Mouse (Mus musculus): ENCODE results near the gene Mrc2.
A peak's percentile ranks its signal among the peaks of the same experiment; 100 is the strongest.

Mrc2 gene

DNA sequence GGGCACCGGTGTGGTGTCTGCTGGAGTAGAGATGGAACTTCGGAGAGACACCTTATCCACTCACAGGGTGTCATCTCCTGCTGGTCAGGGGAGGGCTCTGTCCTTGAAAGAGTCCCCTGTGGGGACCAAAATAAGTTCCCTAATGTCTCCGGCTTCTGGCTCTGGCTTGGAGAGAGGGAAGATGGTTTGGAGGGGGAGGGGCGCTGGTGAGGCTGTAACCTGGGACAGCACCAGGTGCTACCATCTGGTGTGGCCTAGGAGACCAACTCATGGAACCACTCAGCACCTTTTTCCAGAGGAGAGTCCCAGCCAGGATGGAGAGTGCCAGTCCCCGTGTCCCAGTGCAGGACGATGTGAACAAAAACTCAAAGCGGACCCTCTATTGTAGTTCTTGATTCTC lies 58.2 kb downstream of the Mrc2 start:
- DNase-seq (ENCODE audit: low spot score in 2 of 2), result no peak

GRCm38 (mm10) chr11:105352152-105352551 lies 59.7 kb downstream of the Mrc2 start:
- no peak for DNase-seq (ENCODE audit: low spot score in 2 of 2)

- peak; percentile 64 for DNase-seq (ENCODE audit: low spot score in 2 of 2)
These were observed 60.8 kb downstream of the Mrc2 start for GRCm38 (mm10) chr11:105352954-105353890.

DNA sequence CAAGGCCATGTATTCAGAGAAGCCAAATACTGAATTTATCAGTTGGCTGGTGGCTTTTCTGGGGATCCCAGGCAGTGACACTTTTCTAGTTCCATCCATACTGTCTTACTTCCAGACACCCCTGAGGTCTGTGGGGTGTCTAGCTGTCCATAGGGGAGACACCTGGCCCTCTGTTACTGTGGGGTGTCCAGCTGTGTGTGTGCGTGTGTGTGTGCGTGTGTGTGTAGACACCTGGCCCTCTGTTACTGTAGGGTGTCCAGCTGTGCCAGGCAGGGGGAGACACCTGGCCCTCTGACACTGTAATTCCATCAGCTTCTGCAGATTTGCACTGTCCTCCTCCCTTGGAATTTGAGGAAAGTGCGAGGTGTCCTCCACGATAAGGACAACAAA lies 61.4 kb downstream of the Mrc2 start:
- no peak for DNase-seq (ENCODE audit: low spot score in 2 of 2)

- DNase-seq (ENCODE audit: low spot score in 2 of 2), result no peak
These were observed 63.9 kb downstream of the Mrc2 start for GRCm38 (mm10) chr11:105356301-105356700.

DNA sequence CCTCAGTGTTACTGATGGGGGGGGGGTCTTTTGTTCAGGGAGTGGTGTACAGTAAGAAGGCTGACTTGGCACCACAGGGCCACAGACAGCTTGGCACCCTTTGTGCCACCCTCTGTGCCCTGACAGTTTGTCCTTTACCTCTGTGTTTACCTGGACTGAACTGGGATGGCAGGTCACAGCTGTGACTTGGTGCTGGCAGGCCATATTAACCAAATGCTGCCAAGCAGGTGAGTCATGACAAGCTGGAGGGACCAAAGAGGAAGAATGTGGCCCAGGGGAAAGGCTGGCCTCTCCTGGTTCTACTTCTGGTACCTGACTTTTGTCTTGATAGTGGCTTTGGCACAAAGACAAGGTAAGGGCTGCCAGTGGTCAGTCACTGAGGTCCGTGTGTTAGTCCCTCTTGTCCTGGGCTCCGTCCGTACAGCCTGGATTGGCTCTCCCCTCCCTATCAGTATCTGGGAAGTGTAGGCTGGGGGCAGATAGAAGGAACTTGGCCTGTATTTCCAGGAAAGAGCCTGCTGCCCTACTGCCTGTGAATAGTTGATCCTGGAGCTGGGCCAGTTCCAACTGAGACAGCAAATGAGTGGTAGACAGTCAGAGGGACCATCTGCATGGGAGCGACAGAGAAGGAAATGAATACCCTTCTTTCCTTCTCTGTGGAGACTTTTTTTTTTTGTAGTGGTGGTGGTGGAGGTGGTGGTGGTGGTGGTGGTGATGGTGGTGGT lies 69.8 kb downstream of the Mrc2 start:
- DNase-seq (ENCODE audit: low spot score in 2 of 2), result peak in 1 of 2 experiments; percentile 34

GRCm38 (mm10) chr11:105362946-105363597 lies 70.6 kb downstream of the Mrc2 start:
- peak; percentile 60 to 83 for DNase-seq (ENCODE audit: low spot score in 2 of 2)

DNA sequence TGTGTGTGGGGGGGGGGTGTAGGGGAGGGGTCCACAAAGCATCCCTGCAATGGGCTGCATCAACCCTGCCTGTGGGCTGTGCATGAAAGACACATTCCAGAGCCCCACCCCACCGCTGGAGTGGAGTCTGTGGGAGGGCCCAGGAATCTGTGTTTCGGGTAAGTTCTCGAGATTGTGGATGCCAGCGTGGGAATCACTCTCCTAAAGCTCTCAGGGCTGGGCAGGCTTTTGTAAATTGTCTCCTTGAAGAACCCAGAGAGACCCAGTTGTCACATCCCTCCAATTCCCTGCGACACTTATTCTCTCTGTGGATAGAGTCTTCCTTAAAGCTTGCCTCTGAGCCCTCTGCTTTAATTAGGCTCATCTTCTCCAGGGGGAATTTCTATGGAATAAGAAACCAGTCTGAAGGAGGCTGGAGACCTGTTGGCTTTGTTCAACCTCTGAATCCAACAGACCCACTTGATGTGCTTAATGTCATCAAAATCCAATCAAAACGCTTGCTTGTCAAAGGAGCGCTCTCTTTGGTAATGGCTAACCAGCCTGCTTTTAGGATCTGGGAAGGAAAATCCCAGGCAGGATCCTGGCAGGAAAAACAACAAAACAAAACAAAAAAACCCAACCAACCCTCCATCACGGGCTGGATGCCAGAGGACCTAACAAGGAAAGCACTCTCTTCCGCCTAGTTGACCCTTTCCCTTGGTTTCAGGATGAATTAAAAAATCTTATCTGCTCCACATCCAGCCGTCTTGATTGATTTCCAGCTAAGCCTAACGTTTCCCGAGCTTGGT lies 71.3 kb downstream of the Mrc2 start:
- DNase-seq (ENCODE audit: low spot score in 2 of 2), result no peak

DNA sequence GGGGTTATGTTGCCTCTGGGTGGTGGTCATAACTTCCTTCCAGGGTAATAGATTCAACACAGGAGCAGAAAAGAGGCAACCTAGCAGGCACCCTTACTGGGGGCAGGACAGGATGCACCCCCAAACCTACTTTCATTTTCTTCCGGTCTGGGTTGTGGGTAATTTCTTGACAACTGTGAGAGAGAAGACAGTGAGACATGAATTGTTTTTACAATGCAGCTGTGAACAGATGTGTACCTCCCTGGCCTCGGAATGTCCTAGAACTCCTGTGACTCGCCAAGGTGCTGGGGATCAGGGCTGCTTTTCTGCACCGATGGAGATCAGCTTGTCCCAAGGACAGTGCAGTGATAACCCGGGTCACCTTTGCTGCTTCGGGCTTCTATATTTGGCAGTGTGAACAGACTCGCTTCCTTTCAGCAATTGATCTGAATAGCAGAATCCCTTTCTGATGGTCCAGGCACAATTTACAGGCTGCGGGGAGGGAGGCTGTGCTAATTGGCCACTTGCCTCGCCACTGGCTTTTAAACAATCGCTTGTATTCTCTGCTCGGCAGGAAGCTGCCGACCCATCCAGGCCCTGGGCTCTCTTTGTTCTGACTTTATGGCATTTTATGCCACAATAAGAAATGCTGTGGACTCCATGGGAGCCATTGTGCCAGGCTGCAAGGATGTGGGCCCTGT lies 72.1 kb downstream of the Mrc2 start:
- DNase-seq (ENCODE audit: low spot score in 2 of 2), result no peak

- no peak for DNase-seq (ENCODE audit: low spot score in 2 of 2)
These were observed 73.2 kb downstream of the Mrc2 start for GRCm38 (mm10) chr11:105365611-105366010.

- no peak for DNase-seq (ENCODE audit: low spot score in 2 of 2)
These were observed 73.6 kb downstream of the Mrc2 start for GRCm38 (mm10) chr11:105366051-105366450.

- DNase-seq (ENCODE audit: low spot score in 2 of 2), result no peak
These were observed 74.7 kb downstream of the Mrc2 start for GRCm38 (mm10) chr11:105367163-105367562.

- DNase-seq (ENCODE audit: low spot score in 2 of 2), result no peak
These were observed 76.4 kb downstream of the Mrc2 start for GRCm38 (mm10) chr11:105368833-105369232.

- no peak for DNase-seq (ENCODE audit: low spot score in 2 of 2)
These were observed 77.3 kb downstream of the Mrc2 start for GRCm38 (mm10) chr11:105369526-105370386.

- no peak for DNase-seq (ENCODE audit: low spot score in 2 of 2)
These were observed 79.4 kb downstream of the Mrc2 start for GRCm38 (mm10) chr11:105371818-105372217.

GRCm38 (mm10) chr11:105373881-105374280 lies 81.4 kb downstream of the Mrc2 start:
- no peak for DNase-seq (ENCODE audit: low spot score in 2 of 2)

- DNase-seq (ENCODE audit: low spot score in 2 of 2), result no peak
These were observed 82.2 kb downstream of the Mrc2 start for GRCm38 (mm10) chr11:105374526-105375175.

- no peak for DNase-seq (ENCODE audit: low spot score in 2 of 2)
These were observed 83.4 kb downstream of the Mrc2 start for GRCm38 (mm10) chr11:105375821-105376235.

DNA sequence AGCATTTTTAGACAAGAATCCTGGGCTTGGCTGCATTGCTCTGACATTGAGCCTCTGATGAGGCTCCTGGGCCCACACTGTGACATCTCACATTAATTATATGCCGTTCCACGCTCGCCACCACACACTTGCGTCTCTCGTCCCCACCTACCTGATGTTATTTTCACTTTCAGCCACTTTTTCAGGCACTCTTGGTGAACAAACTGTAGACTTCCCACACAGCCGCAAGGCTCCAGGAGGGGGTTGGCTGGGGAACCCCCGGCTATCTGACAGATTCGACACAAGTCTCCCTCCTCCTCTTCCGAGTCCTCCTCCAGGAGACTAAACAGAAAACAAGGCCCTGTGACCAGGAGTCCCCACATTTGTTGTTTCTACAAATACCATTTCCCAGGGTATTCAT lies 92.8 kb downstream of the Mrc2 start:
- no peak for DNase-seq (ENCODE audit: low spot score in 2 of 2)
